Mouse (Mus musculus) cerebellum, postnatal 4 days (tissue): ENCODE results near the gene Morn1.

Experiments
- DNase-seq, 2 experiments: peaks; one replicate each; pipeline ENCODE4 v3.0.0; 2022; ENCODE audit warnings: low spot score in 2 of 2, mixed read lengths in 1 of 2

Morn1 gene

GRCm38 (mm10) chr4:155158543-155158917 is 72.2 kb downstream of the Morn1 start:
- DNase-seq, result no peak

DNA sequence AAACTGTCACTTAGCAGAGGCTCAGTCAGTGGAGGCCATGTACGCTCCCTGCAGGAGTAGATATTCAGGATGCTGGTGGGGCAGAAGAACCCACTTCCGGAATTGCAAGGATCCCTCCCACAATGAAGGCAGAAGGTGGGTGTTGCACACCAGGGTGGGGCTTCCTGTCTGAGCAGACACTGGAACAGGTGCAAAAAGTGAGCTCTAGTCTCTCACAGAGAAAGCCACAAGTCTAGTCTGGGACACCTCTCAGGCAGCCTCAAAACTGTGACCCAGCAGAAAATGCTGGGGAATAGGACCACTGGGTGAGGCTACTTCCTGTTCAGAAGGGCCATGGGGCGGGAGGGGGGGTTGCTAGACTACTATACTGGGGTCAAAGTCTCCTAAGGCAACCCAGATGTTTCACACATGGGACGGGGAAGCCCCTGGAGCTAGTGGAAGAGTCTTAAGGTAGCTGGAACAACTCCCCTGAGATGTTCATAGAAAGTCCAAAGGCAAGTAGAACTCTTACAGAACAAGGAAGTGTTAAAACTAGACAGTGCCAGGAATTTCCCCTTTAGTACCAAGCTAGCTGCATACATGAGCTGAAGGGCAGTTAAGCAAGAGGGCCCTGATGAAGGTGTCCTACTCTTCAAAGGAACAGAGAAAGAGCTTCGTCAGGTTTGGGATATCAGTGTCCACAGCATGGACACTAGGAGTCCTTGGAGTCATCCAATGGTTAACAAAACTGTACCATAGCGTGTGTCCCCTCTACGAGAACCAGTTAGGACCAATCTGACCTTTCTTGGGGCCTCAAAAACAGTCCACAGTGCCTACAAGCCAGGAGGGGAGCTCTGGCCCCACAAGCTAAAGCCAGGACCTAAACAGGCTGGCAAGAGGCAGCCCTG is 76.3 kb downstream of the Morn1 start:
- no peak for DNase-seq

DNA sequence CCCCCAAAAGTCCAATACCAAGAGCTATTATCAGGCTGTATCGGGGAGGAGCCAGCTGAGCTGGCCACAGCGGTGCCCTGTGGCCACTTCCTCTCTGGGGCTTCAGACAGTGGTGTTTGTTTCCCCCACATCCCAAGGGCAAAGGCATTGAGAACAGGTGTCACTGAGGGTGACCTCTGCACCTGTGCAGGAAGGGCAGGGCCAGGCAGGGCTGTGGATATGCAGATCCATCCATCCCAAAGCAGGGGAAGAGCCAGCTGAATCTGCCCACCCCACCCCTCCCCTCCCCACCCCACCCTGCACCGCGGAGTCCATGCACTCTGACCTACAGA is 76.9 kb downstream of the Morn1 start:
- no peak for DNase-seq

DNA sequence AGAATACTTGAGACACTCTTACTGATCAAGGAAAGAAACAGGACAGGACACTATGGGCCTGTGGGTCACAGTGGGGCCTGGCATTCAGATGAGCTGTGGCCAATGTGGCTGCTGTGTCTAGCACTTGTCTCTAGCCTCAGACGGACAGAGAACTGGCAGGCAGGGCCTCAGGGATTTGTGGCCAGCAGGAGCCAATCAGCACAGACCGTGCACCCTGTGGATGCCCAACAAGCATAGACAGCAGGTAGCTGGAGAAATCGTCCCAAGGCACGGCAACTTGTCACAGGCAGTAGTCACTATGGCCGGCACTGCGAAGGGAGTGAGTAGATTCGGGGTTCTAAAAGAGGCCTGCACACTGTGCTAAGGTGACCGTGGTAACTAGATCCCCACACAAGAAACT is 77.3 kb downstream of the Morn1 start:
- no peak for DNase-seq

DNA sequence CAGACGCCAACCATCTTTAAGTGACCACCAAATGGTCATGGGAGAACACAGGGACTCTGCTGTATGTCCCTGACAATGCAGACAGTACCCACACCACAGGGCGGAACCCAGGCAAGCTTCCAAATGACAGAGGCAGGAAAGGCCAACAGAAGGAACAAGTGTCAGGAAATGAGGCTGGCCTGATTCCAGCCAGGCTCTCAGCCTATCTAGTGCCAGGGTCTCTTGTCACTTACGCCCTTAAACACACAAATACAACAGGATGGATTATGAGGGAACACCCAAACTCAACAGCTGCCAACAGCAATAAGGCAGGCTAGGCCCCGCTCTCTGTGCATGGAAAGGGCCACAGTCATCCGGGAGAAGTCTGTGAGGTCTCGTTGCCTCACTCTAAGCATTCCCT is 78.2 kb downstream of the Morn1 start:
- DNase-seq, result peak in 1 of 2 experiments; percentile 55

GRCm38 (mm10) chr4:155165861-155166260 is 79.5 kb downstream of the Morn1 start:
- no peak for DNase-seq

- DNase-seq, result no peak
Measured at GRCm38 (mm10) chr4:155168835-155169252, 82.5 kb downstream of the Morn1 start.

DNA sequence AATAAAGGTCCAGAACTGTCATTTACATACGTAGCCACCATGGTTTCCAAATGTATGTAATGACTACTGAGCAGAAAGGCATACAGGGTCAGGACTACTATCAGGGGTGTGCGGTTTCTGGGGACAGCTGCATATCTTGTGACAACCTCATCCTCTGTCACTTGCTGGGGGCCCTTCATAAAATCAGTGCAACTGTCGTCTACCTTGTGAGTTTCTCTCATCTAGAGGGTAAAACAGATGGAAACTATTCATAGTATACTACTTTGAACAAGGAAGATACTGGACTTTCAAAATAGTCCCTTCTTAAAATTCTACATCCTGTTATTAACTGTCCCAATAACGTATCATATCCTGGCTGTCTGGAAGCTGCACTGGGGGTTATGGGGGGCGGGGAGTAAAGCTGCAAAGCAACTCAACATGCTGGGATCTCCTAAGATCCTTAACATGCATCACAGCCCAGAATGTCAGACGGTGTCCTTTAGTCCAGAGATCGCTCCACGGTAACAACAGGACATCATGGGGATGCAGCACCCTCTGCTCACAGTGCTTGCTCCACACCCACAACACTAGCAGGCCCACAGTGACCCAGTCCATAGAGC is 84.3 kb downstream of the Morn1 start:
- DNase-seq, result no peak

DNA sequence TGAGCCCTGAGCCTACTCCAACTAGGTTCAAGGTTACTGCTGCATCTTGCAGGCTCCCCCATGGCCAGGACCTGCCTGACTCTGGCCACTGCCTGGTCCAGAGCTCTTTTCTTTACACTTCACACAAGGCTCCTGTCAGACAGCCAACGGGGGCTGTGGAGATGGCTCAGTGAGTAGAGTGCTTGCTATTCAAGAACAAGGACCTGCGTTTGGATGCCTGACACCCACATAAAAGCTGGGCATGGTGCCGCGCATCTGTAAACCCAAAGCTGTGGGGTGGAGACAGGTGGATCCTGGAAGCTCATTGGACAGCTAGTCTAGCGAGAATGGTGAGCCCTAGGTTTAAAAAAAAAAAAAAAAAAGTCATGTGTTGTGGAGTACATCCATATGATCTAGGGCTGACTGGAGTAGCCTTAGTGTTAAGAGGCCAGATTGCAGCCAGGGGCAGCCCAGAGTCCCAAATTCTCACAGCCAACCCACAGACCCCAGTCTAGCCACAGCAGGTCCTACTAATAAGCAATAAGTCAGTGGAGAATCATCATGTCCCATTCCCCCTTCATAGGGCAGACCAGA is 85.7 kb downstream of the Morn1 start:
- no peak for DNase-seq

- peak in 1 of 2 experiments; percentile 69 for DNase-seq
Measured at GRCm38 (mm10) chr4:155172909-155173821, 86.8 kb downstream of the Morn1 start.

GRCm38 (mm10) chr4:155173822-155174785 is 87.7 kb downstream of the Morn1 start:
- DNase-seq, result no peak

DNA sequence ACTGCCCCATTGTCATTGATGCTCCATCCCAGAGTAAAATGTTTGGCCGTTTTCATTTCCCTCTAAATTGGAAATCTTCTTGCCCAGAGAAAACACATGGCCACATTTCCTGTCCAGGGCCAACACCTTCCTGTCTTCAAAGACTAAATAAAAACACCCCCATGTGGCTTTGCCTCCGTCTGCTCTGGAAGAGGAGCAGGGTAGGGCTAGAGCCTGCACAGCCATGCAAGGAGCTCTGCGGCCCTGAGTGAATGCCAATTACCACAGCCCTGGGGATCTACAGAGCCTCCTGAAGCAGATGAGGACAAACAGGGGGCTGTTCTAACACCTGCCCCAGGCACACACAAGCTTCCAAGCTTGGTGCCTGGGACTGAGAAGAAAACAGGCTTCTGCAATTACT is 89.8 kb downstream of the Morn1 start:
- no peak for DNase-seq

DNA sequence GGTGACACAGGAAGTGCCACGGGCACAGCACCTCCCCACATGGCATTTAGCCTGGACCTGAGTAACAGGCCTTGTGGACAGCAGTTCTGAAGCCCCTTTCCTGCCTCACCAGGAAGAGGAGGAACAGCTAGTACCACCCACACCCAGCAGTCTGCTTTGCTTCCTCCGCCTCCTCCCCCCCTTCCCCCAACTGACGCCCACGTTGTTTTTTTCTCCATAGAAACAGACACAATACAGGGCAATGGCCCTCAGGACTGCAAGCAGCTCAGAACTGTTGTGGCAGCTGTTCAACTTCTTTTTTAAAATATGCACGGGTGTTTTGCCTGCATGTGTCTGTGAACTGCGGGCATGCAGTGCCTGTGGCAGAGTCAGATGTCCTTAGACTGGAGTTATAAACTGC is 91.9 kb downstream of the Morn1 start:
- DNase-seq, result no peak

GRCm38 (mm10) chr4:155178981-155179512 is 92.7 kb downstream of the Morn1 start:
- no peak for DNase-seq

DNA sequence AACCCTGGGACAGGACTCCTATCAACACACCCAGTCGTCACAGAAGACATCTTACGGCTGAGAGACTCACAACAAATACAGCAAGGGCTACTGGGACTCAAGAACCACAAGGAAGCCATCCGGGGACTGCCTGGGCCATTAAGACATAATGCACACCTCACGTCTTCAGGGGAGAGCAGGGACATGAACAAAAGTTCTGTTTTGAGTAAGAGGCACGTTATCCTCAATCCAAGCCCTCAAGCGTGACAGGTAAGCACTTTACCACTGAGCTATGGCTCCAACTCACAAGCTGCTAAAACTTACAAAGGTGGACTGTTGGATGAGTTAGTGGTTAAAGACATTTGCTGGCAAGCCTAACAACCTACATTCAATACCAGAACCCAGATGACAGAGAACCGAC is 96.8 kb downstream of the Morn1 start:
- no peak for DNase-seq

- DNase-seq, result no peak
Measured at GRCm38 (mm10) chr4:155184248-155185070, 98.1 kb downstream of the Morn1 start.

DNA sequence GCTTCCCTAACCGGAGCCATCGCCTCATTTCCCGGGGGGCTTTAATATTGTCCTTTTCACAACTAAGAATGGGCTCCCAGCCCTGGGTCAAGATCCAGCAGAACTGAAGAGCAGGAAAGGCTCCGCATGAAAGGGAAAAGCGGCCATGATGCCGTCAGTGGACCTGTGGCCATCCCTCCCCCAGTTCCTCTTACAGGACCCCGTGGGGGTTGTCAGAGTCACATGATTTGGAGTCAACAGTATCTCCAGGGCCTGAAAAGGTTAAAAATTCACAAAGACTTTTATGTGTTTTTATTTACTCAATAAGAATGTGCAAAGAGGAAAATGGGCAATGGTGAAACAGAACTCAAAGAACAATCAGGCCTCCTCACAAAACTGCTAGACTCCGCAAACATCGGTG is 99.5 kb downstream of the Morn1 start:
- DNase-seq, result no peak

- no peak for DNase-seq
Measured at GRCm38 (mm10) chr4:155187192-155187674, 100.9 kb downstream of the Morn1 start.

GRCm38 (mm10) chr4:155188341-155188740 is 102.0 kb downstream of the Morn1 start:
- DNase-seq, result no peak

DNA sequence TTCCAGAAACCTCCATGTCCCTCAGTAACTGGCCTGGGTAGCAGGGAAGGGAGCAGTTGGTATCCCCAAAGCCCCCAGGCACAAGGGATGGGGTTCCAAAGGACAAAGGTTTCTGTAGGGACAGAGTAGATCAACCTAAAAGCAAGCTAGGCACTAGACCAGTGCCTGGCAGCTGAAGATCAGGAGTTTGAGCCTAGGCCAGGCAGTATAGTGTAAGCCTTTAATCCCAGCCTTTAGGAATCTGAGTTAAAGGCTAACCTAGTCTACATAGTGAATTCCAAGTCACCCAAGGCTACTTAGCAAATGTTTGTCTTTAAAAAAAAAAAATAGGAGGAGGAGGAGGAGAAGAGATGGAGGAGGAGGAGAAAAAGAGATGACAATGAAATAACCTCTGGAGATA is 102.4 kb downstream of the Morn1 start:
- no peak for DNase-seq
